Mouse (Mus musculus) limb, embryonic 12.5 days (tissue): ENCODE results near the gene Wwp2. TPM values are rescaled to one million over a fixed set of nuclear protein-coding genes. Genes with fewer than 3 reads are reported as not detected.
A peak's percentile ranks its signal among the peaks of the same experiment; 100 is the strongest.

ENCODE experiments used
- ATAC-seq: fragments of 200-750 bp; cut with Nextera tagmentation; 2 replicates; pipeline ENCODE4 v1.8.0; 2017; ENCODE audit warnings: low read depth, moderate TSS enrichment; ENCODE audit not compliant: insufficient number of reproducible peaks, insufficient read depth, low FRiP score, low TSS enrichment
- H3K27ac ChIP-seq: fragments of 300-500 bp; sonication (generic); 2 replicates; pipeline ENCODE4 v1.5.1; 2016; ENCODE audit warnings: mild to moderate bottlenecking, moderate library complexity
- H3K27me3 ChIP-seq: fragments of 300-500 bp; sonication (generic); 2 replicates; pipeline ENCODE4 v1.6.1; 2016; ENCODE audit warnings: mild to moderate bottlenecking, moderate library complexity
- H3K36me3 ChIP-seq: fragments of 300-500 bp; sonication (generic); 2 replicates; pipeline ENCODE4 v1.6.1; 2016; ENCODE audit warnings: mild to moderate bottlenecking, moderate library complexity
- H3K4me1 ChIP-seq: fragments of 300-500 bp; sonication (generic); replicated peaks from 2 replicates; pipeline ENCODE4 v1.6.1; 2016
- H3K4me2 ChIP-seq: fragments of 300-500 bp; sonication (generic); 2 replicates; pipeline ENCODE4 v1.6.1; 2016; ENCODE audit warnings: mild to moderate bottlenecking, moderate library complexity
- H3K4me3 ChIP-seq: fragments of 300-500 bp; sonication (generic); replicated peaks from 2 replicates; pipeline ENCODE4 v1.5.1; 2016; ENCODE audit warnings: mild to moderate bottlenecking
- H3K9ac ChIP-seq: fragments of 300-500 bp; sonication (generic); replicated peaks from 2 replicates; pipeline ENCODE4 v1.6.1; 2016; ENCODE audit warnings: mild to moderate bottlenecking, moderate library complexity
- H3K9me3 ChIP-seq: fragments of 300-500 bp; sonication (generic); 2 replicates; pipeline ENCODE4 v1.6.1; 2016; ENCODE audit warnings: mild to moderate bottlenecking, moderate library complexity
- WGBS: fragments of 180-500 bp; shearing (Covaris S2); methylation state at CpG from one replicate; pipeline ENCODE4 v1.1.7; 2016; 5-methylcytosine and 5-hydroxymethylcytosine counted together
- polyA plus RNA-seq: library from polyadenylated mRNA; unstranded; fragments of >200 nt; fragmentation: Nextera tagmentation; extraction: Ambion mirVana; gene quantifications from 2 replicates; pipeline ENCODE4 v1.2.1, GENCODE M21; 2016

Wwp2 gene
- polyA plus RNA-seq, 1 experiment from 2014 or later, result 277 TPM

GRCm38 (mm10) chr8:107495425-107495824, 59.3 kb downstream of the Wwp2 start:
- H3K27ac ChIP-seq, result peak overlapping the region; percentile 90
- no peak overlapping the region for H3K9ac ChIP-seq
- no peaks in the 10 kb centered on the region; the same call in 1 of the 2 replicates for H3K36me3 ChIP-seq
- peaks cover 59% of the 10 kb centered on the region for H3K4me1 ChIP-seq
- H3K9me3 ChIP-seq, result no peaks in the 10 kb centered on the region
- no peak overlapping the region for H3K4me2 ChIP-seq
- H3K4me3 ChIP-seq, result no peak overlapping the region
- H3K27me3 ChIP-seq, result no peaks in the 10 kb centered on the region
- WGBS, result 65% methylated on average over 9 of the region's 9 CpGs
- peak; percentile 30; the same call in 1 of the 2 replicates for ATAC-seq

- no peaks in the 10 kb centered on the region; the same call in 1 of the 2 replicates for H3K36me3 ChIP-seq
- ATAC-seq, result 0 out of 2 replicates have a peak, but pooled peaks have one; percentile 45
- peaks cover 47% of the 10 kb centered on the region for H3K4me1 ChIP-seq
- no peaks in the 10 kb centered on the region for H3K9me3 ChIP-seq
- peak overlapping the region; percentile 16 for H3K4me2 ChIP-seq
- no peak overlapping the region for H3K9ac ChIP-seq
- no peaks in the 10 kb centered on the region for H3K27me3 ChIP-seq
- WGBS, result 20% methylated on average over 6 of the region's 6 CpGs
- peak overlapping the region; percentile 90 for H3K27ac ChIP-seq
- H3K4me3 ChIP-seq, result no peak overlapping the region
Measured at GRCm38 (mm10) chr8:107497708-107498107, 61.5 kb downstream of the Wwp2 start.

GRCm38 (mm10) chr8:107498390-107498789, 62.2 kb downstream of the Wwp2 start:
- Histone ChIP-seq H3K27me3 (no peaks in the 10 kb centered on the region), H3K27ac (peak overlapping the region; percentile 90)

GRCm38 (mm10) chr8:107498806-107499205, 62.6 kb downstream of the Wwp2 start:
- Histone ChIP-seq H3K27ac (peak overlapping the region; percentile 90), H3K9ac (0 out of 2 replicates have a peak overlapping the region, but pooled peaks have one; percentile 18), H3K9me3 (no peaks in the 10 kb centered on the region), H3K4me3 (no peak overlapping the region), H3K4me2 (no peak overlapping the region), H3K36me3 (no peaks in the 10 kb centered on the region; the same call in 1 of the 2 replicates), H3K4me1 (peaks cover 57% of the 10 kb centered on the region), H3K27me3 (no peaks in the 10 kb centered on the region)
- ATAC-seq, result no peak
- 39% methylated on average over 8 of the region's 8 CpGs for WGBS

More at GRCm38 (mm10) chr8:107498390-107498789, 62.2 kb downstream of the Wwp2 start:
- Histone ChIP-seq H3K36me3 (no peaks in the 10 kb centered on the region; the same call in 1 of the 2 replicates), H3K4me2 (0 out of 2 replicates have a peak overlapping the region, but pooled peaks have one; percentile 16), H3K4me1 (peaks cover 54% of the 10 kb centered on the region), H3K9me3 (no peaks in the 10 kb centered on the region), H3K4me3 (no peak overlapping the region), H3K9ac (0 out of 2 replicates have a peak overlapping the region, but pooled peaks have one; percentile 18)
- no peak for ATAC-seq
- 33% methylated on average over 1 of the region's 1 CpGs for WGBS

GRCm38 (mm10) chr8:107499519-107499918, 63.4 kb downstream of the Wwp2 start:
- H3K36me3 ChIP-seq, result no peaks in the 10 kb centered on the region
- no peak overlapping the region for H3K4me2 ChIP-seq
- H3K9me3 ChIP-seq, result no peaks in the 10 kb centered on the region
- no peak for ATAC-seq
- H3K27me3 ChIP-seq, result no peaks in the 10 kb centered on the region
- peaks cover 58% of the 10 kb centered on the region for H3K4me1 ChIP-seq
- no peak overlapping the region for H3K4me3 ChIP-seq
- 83% methylated on average over 3 of the region's 3 CpGs for WGBS
- no peak overlapping the region for H3K9ac ChIP-seq
- no peak overlapping the region for H3K27ac ChIP-seq

GRCm38 (mm10) chr8:107502407-107502806, 66.2 kb downstream of the Wwp2 start:
- Histone ChIP-seq H3K4me3 (no peak overlapping the region), H3K9me3 (no peaks in the 10 kb centered on the region), H3K27ac (peak overlapping the region; percentile 76), H3K36me3 (peaks cover 12% of the 10 kb centered on the region; the same call in 1 of the 2 replicates), H3K4me1 (peaks cover 43% of the 10 kb centered on the region), H3K4me2 (no peak overlapping the region), H3K9ac (no peak overlapping the region), H3K27me3 (no peaks in the 10 kb centered on the region)
- no peak for ATAC-seq
- 90% methylated on average over 8 of the region's 8 CpGs for WGBS

GRCm38 (mm10) chr8:107502922-107503321, 66.8 kb downstream of the Wwp2 start:
- Histone ChIP-seq H3K4me1 (peaks cover 38% of the 10 kb centered on the region), H3K27me3 (no peaks in the 10 kb centered on the region), H3K36me3 (peaks cover 17% of the 10 kb centered on the region; the same call in 1 of the 2 replicates), H3K9ac (no peak overlapping the region), H3K4me3 (no peak overlapping the region), H3K4me2 (no peak overlapping the region), H3K9me3 (no peaks in the 10 kb centered on the region), H3K27ac (peak overlapping the region; percentile 76)
- ATAC-seq, result no peak
- WGBS, result 84% methylated on average over 3 of the region's 3 CpGs

- H3K4me2 ChIP-seq, result no peak overlapping the region
- no peaks in the 10 kb centered on the region for H3K9me3 ChIP-seq
- WGBS, result 8% methylated on average over 6 of the region's 6 CpGs
- peaks cover 34% of the 10 kb centered on the region for H3K4me1 ChIP-seq
- ATAC-seq, result peak; percentile 71; the same call in 1 of the 2 replicates
- H3K27ac ChIP-seq, result peak overlapping the region; percentile 76
- H3K27me3 ChIP-seq, result no peaks in the 10 kb centered on the region
- no peak overlapping the region for H3K4me3 ChIP-seq
- peaks cover 21% of the 10 kb centered on the region; the same call in 1 of the 2 replicates for H3K36me3 ChIP-seq
- H3K9ac ChIP-seq, result no peak overlapping the region
Measured at GRCm38 (mm10) chr8:107503354-107503753, 67.2 kb downstream of the Wwp2 start.

GRCm38 (mm10) chr8:107504239-107504985, 68.2 kb downstream of the Wwp2 start:
- Histone ChIP-seq H3K4me1 (peaks cover 27% of the 10 kb centered on the region), H3K4me3 (no peak overlapping the region), H3K4me2 (no peak overlapping the region), H3K9me3 (no peaks in the 10 kb centered on the region), H3K9ac (no peak overlapping the region), H3K27me3 (no peaks in the 10 kb centered on the region), H3K36me3 (peaks cover 21% of the 10 kb centered on the region; the same call in 1 of the 2 replicates), H3K27ac (peak overlapping the region; percentile 76)
- WGBS, result 79% methylated on average over 13 of the region's 13 CpGs
- no peak for ATAC-seq

GRCm38 (mm10) chr8:107505271-107505670, 69.1 kb downstream of the Wwp2 start:
- Histone ChIP-seq H3K4me3 (no peak overlapping the region), H3K9me3 (no peaks in the 10 kb centered on the region), H3K4me2 (no peak overlapping the region), H3K4me1 (peaks cover 27% of the 10 kb centered on the region), H3K27me3 (no peaks in the 10 kb centered on the region), H3K36me3 (peaks cover 21% of the 10 kb centered on the region; the same call in 1 of the 2 replicates), H3K27ac (peak overlapping the region; percentile 76), H3K9ac (no peak overlapping the region)
- no peak for ATAC-seq
- 78% methylated on average over 4 of the region's 4 CpGs for WGBS

GRCm38 (mm10) chr8:107507019-107507418, 70.9 kb downstream of the Wwp2 start:
- Histone ChIP-seq H3K27ac (no peak overlapping the region), H3K4me3 (no peak overlapping the region), H3K9ac (no peak overlapping the region), H3K4me1 (peaks cover 27% of the 10 kb centered on the region), H3K9me3 (no peaks in the 10 kb centered on the region), H3K4me2 (no peak overlapping the region), H3K36me3 (peaks cover 21% of the 10 kb centered on the region; the same call in 1 of the 2 replicates), H3K27me3 (no peaks in the 10 kb centered on the region)
- ATAC-seq, result no peak
- WGBS, result 95% methylated on average over 1 of the region's 1 CpGs
